Mouse (Mus musculus) intestine, embryonic 16.5 days (tissue): ENCODE results near the gene Gm37240. TPM values are rescaled to one million over a fixed set of nuclear protein-coding genes. Genes with fewer than 3 reads are reported as not detected.
A peak's percentile ranks its signal among the peaks of the same experiment; 100 is the strongest.
"Not testable (repeated sequence)": the region's sequence is repeated elsewhere in the genome, so short reads cannot be mapped to it uniquely, and the experiment has no call there.

ENCODE experiments used
- ATAC-seq: fragments of 200-750 bp; cut with Nextera tagmentation; 2 replicates; pipeline ENCODE4 v1.8.0; 2017; ENCODE audit warnings: moderate TSS enrichment, moderate library complexity
- H3K27ac ChIP-seq: fragments of 300-500 bp; sonication (generic); 2 replicates; pipeline ENCODE4 v1.5.1; 2014; ENCODE audit warnings: mild to moderate bottlenecking, low read length
- H3K27me3 ChIP-seq: fragments of 300-500 bp; sonication (generic); replicated peaks from 2 replicates; pipeline ENCODE4 v1.6.1; 2014; ENCODE audit warnings: low read length, control low read depth, mixed read lengths; ENCODE audit not compliant: control insufficient read depth, insufficient read depth
- H3K36me3 ChIP-seq: fragments of 300-500 bp; sonication (generic); 2 replicates; pipeline ENCODE4 v1.6.1; 2014; ENCODE audit warnings: low read length, control low read depth; ENCODE audit not compliant: control insufficient read depth, insufficient read depth
- H3K4me1 ChIP-seq: fragments of 300-500 bp; sonication (generic); 2 replicates; pipeline ENCODE4 v1.6.1; 2014; ENCODE audit warnings: low read length, control low read depth, mixed read lengths; ENCODE audit not compliant: control insufficient read depth, insufficient read depth
- H3K4me2 ChIP-seq: fragments of 300-500 bp; sonication (generic); 2 replicates; pipeline ENCODE4 v1.6.1; 2014; ENCODE audit warnings: low read depth, low read length, control low read depth
- H3K4me3 ChIP-seq: fragments of 300-500 bp; sonication (generic); 2 replicates; pipeline ENCODE4 v1.5.1; 2014; ENCODE audit warnings: mild to moderate bottlenecking, low read length
- H3K9ac ChIP-seq: fragments of 300-500 bp; sonication (generic); 2 replicates; pipeline ENCODE4 v1.6.1; 2014; ENCODE audit warnings: low read depth, low read length
- H3K9me3 ChIP-seq: fragments of 300-500 bp; sonication (generic); 2 replicates; pipeline ENCODE4 v1.6.1; 2016; ENCODE audit warnings: low read length, control low read depth; ENCODE audit not compliant: control insufficient read depth
- WGBS: fragments of 180-500 bp; shearing (Covaris S2); extraction: QIAGEN DNeasy Blood & Tissue Kit; methylation state at CpG from one replicate; pipeline ENCODE4 v1.1.7; 2014; 5-methylcytosine and 5-hydroxymethylcytosine counted together
- polyA plus RNA-seq: library from polyadenylated mRNA; unstranded; fragments of >200 nt; fragmentation: Nextera tagmentation; extraction: Ambion mirVana; gene quantifications from 2 replicates; pipeline ENCODE4 v1.2.1, GENCODE M21; 2015

The Gm37240 gene
- polyA plus RNA-seq, 1 experiment from 2014 or later = 6.8 TPM

- Histone ChIP-seq H3K27me3 (no peaks in the 10 kb centered on the region), H3K4me3 (no peak overlapping the region), H3K36me3 (no peaks in the 10 kb centered on the region), H3K27ac (no peak overlapping the region), H3K9me3 (no peaks in the 10 kb centered on the region), H3K4me1 (no peaks in the 10 kb centered on the region), H3K9ac (no peak overlapping the region), H3K4me2 (no peak overlapping the region)
- no peak for ATAC-seq
- WGBS = 49% methylated on average over 9 of the region's 9 CpGs
Measured at GRCm38 (mm10) chr3:84875306-84875705, 1012.0 kb downstream of the Gm37240 start.

GRCm38 (mm10) chr3:84870126-84870525, 1017.2 kb downstream of the Gm37240 start:
- Histone ChIP-seq H3K36me3 (no peaks in the 10 kb centered on the region), H3K9me3 (no peaks in the 10 kb centered on the region), H3K9ac (no peak overlapping the region), H3K4me1 (peaks cover 12% of the 10 kb centered on the region), H3K4me3 (no peak overlapping the region), H3K27me3 (no peaks in the 10 kb centered on the region), H3K4me2 (no peak overlapping the region), H3K27ac (no peak overlapping the region)
- ATAC-seq = no peak

GRCm38 (mm10) chr3:84867991-84868390, 1019.3 kb downstream of the Gm37240 start:
- WGBS = 21% methylated on average over 1 of the region's 1 CpGs
- Histone ChIP-seq H3K4me1 (peaks cover 12% of the 10 kb centered on the region), H3K9ac (no peak overlapping the region), H3K27ac (no peak overlapping the region), H3K4me2 (no peak overlapping the region), H3K4me3 (no peak overlapping the region), H3K9me3 (no peaks in the 10 kb centered on the region), H3K27me3 (no peaks in the 10 kb centered on the region), H3K36me3 (no peaks in the 10 kb centered on the region)
- ATAC-seq = no peak

- H3K36me3 ChIP-seq = no peaks in the 10 kb centered on the region
- no peak overlapping the region for H3K4me2 ChIP-seq
- no peaks in the 10 kb centered on the region for H3K9me3 ChIP-seq
- no peak overlapping the region for H3K9ac ChIP-seq
- peak; percentile 78 for ATAC-seq
- no peak overlapping the region for H3K4me3 ChIP-seq
- no peaks in the 10 kb centered on the region for H3K27me3 ChIP-seq
- 48% methylated on average over 1 of the region's 1 CpGs for WGBS
- H3K4me1 ChIP-seq = peaks cover 12% of the 10 kb centered on the region
- no peak overlapping the region for H3K27ac ChIP-seq
Measured at GRCm38 (mm10) chr3:84867434-84867975, 1019.8 kb downstream of the Gm37240 start.

GRCm38 (mm10) chr3:84866866-84867265, 1020.5 kb downstream of the Gm37240 start:
- 52% methylated on average over 4 of the region's 4 CpGs for WGBS
- H3K27me3 ChIP-seq = no peaks in the 10 kb centered on the region
- no peak overlapping the region for H3K4me2 ChIP-seq
- H3K36me3 ChIP-seq = no peaks in the 10 kb centered on the region
- no peaks in the 10 kb centered on the region for H3K9me3 ChIP-seq
- no peak overlapping the region for H3K4me3 ChIP-seq
- H3K9ac ChIP-seq = no peak overlapping the region
- peak; percentile 42; the same call in 1 of the 2 replicates for ATAC-seq
- no peak overlapping the region for H3K27ac ChIP-seq
- peaks cover 12% of the 10 kb centered on the region for H3K4me1 ChIP-seq

GRCm38 (mm10) chr3:84865684-84866083, 1021.6 kb downstream of the Gm37240 start:
- H3K4me1 ChIP-seq = peaks cover 12% of the 10 kb centered on the region
- H3K27ac ChIP-seq = no peak overlapping the region
- H3K9me3 ChIP-seq = no peaks in the 10 kb centered on the region
- H3K9ac ChIP-seq = no peak overlapping the region
- H3K27me3 ChIP-seq = no peaks in the 10 kb centered on the region
- no peak overlapping the region for H3K4me3 ChIP-seq
- no peak overlapping the region for H3K4me2 ChIP-seq
- no peak for ATAC-seq
- no peaks in the 10 kb centered on the region for H3K36me3 ChIP-seq
- WGBS = 47% methylated on average over 3 of the region's 3 CpGs

GRCm38 (mm10) chr3:84861817-84862216, 1025.5 kb downstream of the Gm37240 start:
- H3K4me2 ChIP-seq, H3K9me3 ChIP-seq, H3K9ac ChIP-seq, H3K4me1 ChIP-seq, H3K27ac ChIP-seq, ATAC-seq, H3K36me3 ChIP-seq, H3K27me3 ChIP-seq, H3K4me3 ChIP-seq: not testable (repeated sequence)
- WGBS = 95% methylated on average over 3 of the region's 3 CpGs

- H3K9me3 ChIP-seq = no peaks in the 10 kb centered on the region
- WGBS = 59% methylated on average over 1 of the region's 1 CpGs
- H3K27ac ChIP-seq = no peak overlapping the region
- H3K4me1 ChIP-seq = no peaks in the 10 kb centered on the region
- no peak for ATAC-seq
- H3K36me3 ChIP-seq = no peaks in the 10 kb centered on the region
- H3K4me2 ChIP-seq = no peak overlapping the region
- H3K9ac ChIP-seq = no peak overlapping the region
- no peak overlapping the region for H3K4me3 ChIP-seq
- H3K27me3 ChIP-seq = no peaks in the 10 kb centered on the region
Measured at GRCm38 (mm10) chr3:84860669-84861068, 1026.6 kb downstream of the Gm37240 start.

- no peak overlapping the region for H3K4me3 ChIP-seq
- WGBS = 83% methylated on average over 1 of the region's 1 CpGs
- no peaks in the 10 kb centered on the region for H3K36me3 ChIP-seq
- no peak overlapping the region for H3K27ac ChIP-seq
- peaks cover 5% of the 10 kb centered on the region; the same call in 1 of the 2 replicates for H3K4me1 ChIP-seq
- H3K9me3 ChIP-seq = no peaks in the 10 kb centered on the region
- no peaks in the 10 kb centered on the region for H3K27me3 ChIP-seq
- H3K4me2 ChIP-seq = no peak overlapping the region
- no peak overlapping the region for H3K9ac ChIP-seq
- no peak for ATAC-seq
Measured at GRCm38 (mm10) chr3:84854440-84854839, 1032.9 kb downstream of the Gm37240 start.

GRCm38 (mm10) chr3:84852877-84853276, 1034.4 kb downstream of the Gm37240 start:
- 71% methylated on average over 7 of the region's 7 CpGs for WGBS
- Histone ChIP-seq H3K9me3 (no peaks in the 10 kb centered on the region), H3K9ac (no peak overlapping the region), H3K4me1 (peaks cover 5% of the 10 kb centered on the region; the same call in 1 of the 2 replicates), H3K4me2 (no peak overlapping the region), H3K4me3 (no peak overlapping the region), H3K27me3 (no peaks in the 10 kb centered on the region), H3K27ac (0 out of 2 replicates have a peak overlapping the region, but pooled peaks have one; percentile 28), H3K36me3 (no peaks in the 10 kb centered on the region)
- peak; percentile 86 for ATAC-seq
